Mouse (Mus musculus) frontal cortex, adult (tissue): ENCODE results near the gene Eif5a2.
A peak's percentile ranks its signal among the peaks of the same experiment; 100 is the strongest.

Experiments used
- ATAC-seq: cut with Nextera tagmentation; 2 replicates; pipeline ENCODE4 v1.9.2; 2017; ENCODE audit warnings: mild to moderate bottlenecking, moderate library complexity, mixed read lengths; ENCODE audit not compliant: low TSS enrichment

Gene Eif5a2

GRCm38 (mm10) chr3:28811441-28811840 lies 30.4 kb downstream of the Eif5a2 start:
- no peak for ATAC-seq

GRCm38 (mm10) chr3:28814361-28814760 lies 33.3 kb downstream of the Eif5a2 start:
- peak; percentile 92 for ATAC-seq

GRCm38 (mm10) chr3:28816010-28816540 lies 35.0 kb downstream of the Eif5a2 start:
- ATAC-seq: no peak

- no peak for ATAC-seq
These were observed 45.2 kb downstream of the Eif5a2 start for GRCm38 (mm10) chr3:28826272-28826671.

GRCm38 (mm10) chr3:28827605-28828004 lies 46.5 kb downstream of the Eif5a2 start:
- no peak for ATAC-seq

GRCm38 (mm10) chr3:28829454-28829853 lies 48.4 kb downstream of the Eif5a2 start:
- no peak for ATAC-seq

GRCm38 (mm10) chr3:28836796-28837371 lies 55.8 kb downstream of the Eif5a2 start:
- no peak for ATAC-seq

GRCm38 (mm10) chr3:28841886-28842649 lies 61.0 kb downstream of the Eif5a2 start:
- ATAC-seq: no peak

GRCm38 (mm10) chr3:28843231-28843630 lies 62.2 kb downstream of the Eif5a2 start:
- ATAC-seq: no peak

GRCm38 (mm10) chr3:28847115-28847514 lies 66.0 kb downstream of the Eif5a2 start:
- ATAC-seq: peak; percentile 94
